Mouse (Mus musculus) heart, adult 2 months (tissue): ENCODE results near the gene Rpp40. TPM values are rescaled to one million over a fixed set of nuclear protein-coding genes. Genes with fewer than 3 reads are reported as not detected.
A peak's percentile ranks its signal among the peaks of the same experiment; 100 is the strongest.

Source experiments
- DNase-seq, 2 experiments: peaks; one replicate each; pipeline ENCODE4 v3.0.0; 2021
- H3K27ac ChIP-seq: fragments of 200-600 bp; 2 replicates; pipeline ENCODE4 v1.8.1; 2022
- H3K27me3 ChIP-seq: fragments of 200-500 bp; 2 replicates; pipeline ENCODE4 v1.6.1; 2012; ENCODE audit warnings: mild to moderate bottlenecking, low read length, inconsistent platforms, mixed read lengths; ENCODE audit not compliant: control insufficient read depth, insufficient read depth
- H3K36me3 ChIP-seq: fragments of 200-500 bp; 2 replicates; pipeline ENCODE4 v1.6.1; 2012; ENCODE audit warnings: low read length, inconsistent platforms; ENCODE audit not compliant: control insufficient read depth, insufficient read depth
- H3K4me1 ChIP-seq: fragments of 200-500 bp; 2 replicates; pipeline ENCODE4 v1.6.1; 2011; ENCODE audit warnings: low read length; ENCODE audit not compliant: control insufficient read depth, insufficient read depth
- H3K4me3 ChIP-seq: fragments of 200-600 bp; 2 replicates; pipeline ENCODE4 v1.8.1; 2022
- H3K79me2 ChIP-seq: fragments of 200-500 bp; replicated peaks from 2 replicates; pipeline ENCODE4 v1.6.1; 2012; ENCODE audit warnings: mild to moderate bottlenecking, inconsistent platforms, low read length, moderate library complexity, mixed read lengths; ENCODE audit not compliant: control insufficient read depth, insufficient read depth
- H3K9ac ChIP-seq: fragments of 200-500 bp; 2 replicates; pipeline ENCODE4 v1.6.1; 2012; ENCODE audit warnings: low read depth, mild to moderate bottlenecking, control low read depth, inconsistent platforms, low read length, mixed read lengths
- CTCF ChIP-seq: fragments of 200-600 bp; IDR thresholded peaks from 2 replicates; pipeline ENCODE4 v1.8.1; 2022; ENCODE audit warnings: antibody characterized with exemption, mild to moderate bottlenecking, moderate library complexity
- EP300 ChIP-seq: fragments of 200-500 bp; IDR thresholded peaks from 2 replicates; pipeline ENCODE4 v1.6.1; 2011; ENCODE audit warnings: low read depth, low read length, control low read depth; ENCODE audit not compliant: insufficient read depth
- POLR2A ChIP-seq: fragments of 200-500 bp; IDR thresholded peaks from 2 replicates; pipeline ENCODE4 v1.6.1; 2011; ENCODE audit warnings: mild to moderate bottlenecking, low read depth, low read length, control low read depth; ENCODE audit not compliant: insufficient read depth
- WGBS: fragments of 180-500 bp; shearing (Covaris S2); methylation state at CpG from one replicate; pipeline ENCODE4 v1.1.7; 2018; 5-methylcytosine and 5-hydroxymethylcytosine counted together
- intact Hi-C: fragments of 180-260 bp; cut with DNase I; formaldehyde crosslinking; loops from one replicate; pipeline ENCODE4 v1.15.1; 2025
- long read RNA-seq: library from polyadenylated mRNA; stranded (forward); transcript quantifications from one replicate; pipeline ENCODE4 v2.0.0, GENCODE M21; 2021
- polyA plus RNA-seq: library from polyadenylated mRNA; depleted of rRNA; stranded (reverse); fragments of >200 nt; gene quantifications from 2 replicates; pipeline ENCODE4 v1.2.3, GENCODE M21; 2012; rRNA removed
- total RNA-seq, 2 experiments: library from RNA; stranded (reverse); gene quantifications; 2 replicates each; pipeline ENCODE4 v1.2.3; 2021

The Rpp40 gene
- 1 to 10 TPM; 5.3 to 6.4 TPM for total RNA-seq
- 3.7 and 5.1 TPM in 2 replicates for polyA plus RNA-seq
- long read RNA-seq, full-length matches to known transcripts: 3 of 3 reads
- long read RNA-seq, partial matches to known transcripts: 0 of 3 reads
- long read RNA-seq, other reads (novel, unspliced or antisense): 0 of 3 reads

DNA sequence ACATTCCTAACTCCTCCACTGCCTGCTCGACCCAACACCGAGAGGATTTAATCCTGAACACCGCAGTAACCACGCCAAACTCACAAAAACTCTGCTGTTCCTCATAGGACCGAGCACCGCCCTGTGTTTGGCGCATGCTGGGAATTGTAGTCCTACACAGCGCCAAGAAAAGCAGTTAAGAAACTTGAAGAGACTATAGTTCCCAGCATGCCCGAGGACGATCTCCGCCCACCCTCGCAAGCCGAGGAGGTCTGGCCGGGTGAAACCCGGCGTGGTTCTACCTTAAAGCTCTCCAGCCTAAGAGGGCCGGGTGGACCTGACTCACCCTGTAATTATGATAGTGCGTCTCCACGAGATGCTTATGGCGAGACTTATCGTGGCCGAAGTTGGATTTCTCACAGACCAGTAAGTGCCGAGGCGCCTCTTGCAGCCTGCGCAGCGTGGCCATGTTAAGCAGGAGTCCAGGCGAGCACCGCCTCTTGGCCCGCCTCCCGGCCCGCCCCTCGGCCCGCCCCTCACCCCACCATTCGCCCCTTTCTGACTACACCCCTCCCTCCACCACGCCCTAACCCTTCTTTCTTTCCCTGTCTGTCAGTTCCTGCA lies at the start of gene Rpp40:
Gene Rpp40, minus strand, starts transcription at position 481 of the 603 bp plus-strand sequence.
- Histone ChIP-seq H3K9ac (peak within 1 kb of the TSS; percentile 74), H3K27me3 (no peaks in the 10 kb centered on the region), H3K4me1 (no peaks in the 10 kb centered on the region), H3K36me3 (no peaks in the 10 kb centered on the region), H3K4me3 (peak within 1 kb of the TSS; percentile 89), H3K79me2 (no peaks in the 10 kb centered on the region), H3K27ac (peak within 1 kb of the TSS; percentile 76)
- peak; percentile 92 to 95 for DNase-seq
- intact Hi-C loops: loop anchor here (5.0 kb wide), 2 partner anchors 124 to 164 kb away; no protein-coding TSS in a partner anchor
- TF ChIP-seq EP300: no peak
- TF ChIP-seq POLR2A: peak; percentile 66
- TF ChIP-seq CTCF: no peak
- WGBS: under 1% methylated on average over 35 of the region's 35 CpGs

DNA sequence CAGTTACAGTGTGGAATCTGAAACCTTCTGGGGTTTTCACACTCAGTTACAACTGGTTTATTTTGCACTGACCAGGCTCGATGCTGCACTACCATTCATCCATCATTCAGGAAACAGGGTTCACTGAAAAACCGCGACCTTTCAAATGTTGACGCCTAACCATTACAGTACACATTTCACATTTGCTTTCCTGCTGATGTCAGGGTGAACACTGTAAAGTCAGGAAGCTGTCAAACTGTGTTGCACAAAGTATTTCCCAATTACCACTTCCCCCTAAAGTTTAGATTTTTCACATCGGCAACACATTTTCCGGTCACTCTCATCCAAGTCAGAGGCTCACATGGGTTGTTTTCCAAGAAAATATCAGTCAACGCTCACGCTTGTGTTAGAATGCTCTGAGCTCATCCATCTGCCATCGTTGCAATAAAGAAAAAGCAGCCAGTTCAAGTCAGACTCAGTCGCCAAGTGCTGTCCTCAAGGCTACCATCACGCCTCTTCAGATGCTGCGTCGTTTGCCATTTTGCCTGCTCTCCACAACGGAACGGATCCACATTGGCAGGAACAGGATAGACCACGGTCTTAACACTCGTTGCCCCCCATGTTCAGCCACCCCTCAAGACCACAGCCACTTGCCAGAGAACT lies 43.8 kb upstream of the Rpp40 start:
- no peak for TF ChIP-seq CTCF
- no peak for TF ChIP-seq POLR2A
- no peak for TF ChIP-seq EP300
- no peaks in the 10 kb centered on the region for H3K79me2 ChIP-seq
- H3K27me3 ChIP-seq: no peaks in the 10 kb centered on the region
- H3K27ac ChIP-seq: no peak overlapping the region
- no peak overlapping the region for H3K9ac ChIP-seq
- no peak overlapping the region for H3K4me3 ChIP-seq
- no peaks in the 10 kb centered on the region; the same call in 1 of the 2 replicates for H3K4me1 ChIP-seq
- intact Hi-C loops: loop anchor here (5.0 kb wide), 1 partner anchor 63 kb away; no protein-coding TSS in a partner anchor
- 55% methylated on average over 17 of the region's 17 CpGs for WGBS
- no peaks in the 10 kb centered on the region for H3K36me3 ChIP-seq
- DNase-seq: no peak

DNA sequence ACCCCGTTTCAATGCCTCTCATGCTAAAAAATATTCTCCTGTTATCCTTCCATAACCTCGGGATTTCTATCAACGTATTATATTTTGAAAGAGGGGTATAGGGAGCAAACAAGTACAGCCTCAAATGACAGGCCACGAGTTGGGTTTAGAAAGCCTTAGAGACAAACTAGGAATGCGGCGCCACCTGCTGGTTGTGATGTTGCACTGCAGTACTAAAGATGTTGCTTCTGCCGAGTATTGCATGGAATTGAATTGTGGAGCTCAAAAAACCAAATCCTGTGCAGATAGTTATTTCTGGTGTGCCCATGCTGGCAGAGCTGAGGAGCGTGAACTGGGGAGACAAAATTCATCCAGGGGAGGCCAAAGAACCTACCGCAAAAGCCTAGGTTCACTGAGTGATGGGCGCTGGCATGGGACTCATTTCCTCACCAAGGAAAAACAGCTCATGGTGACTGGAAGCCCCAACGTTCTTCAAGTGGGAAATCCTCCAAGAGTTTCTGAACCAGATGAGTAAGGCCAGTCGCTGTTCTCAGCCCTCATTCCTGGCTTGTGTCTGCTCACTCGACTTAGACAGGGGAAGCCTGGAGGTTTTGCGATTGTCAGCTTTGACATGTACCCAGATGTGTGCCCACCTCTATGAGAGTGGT lies 41.3 kb upstream of the Rpp40 start:
- no peaks in the 10 kb centered on the region for H3K27me3 ChIP-seq
- DNase-seq: peak; percentile 58 to 81
- TF ChIP-seq POLR2A: no peak
- TF ChIP-seq EP300: peak; percentile 83
- TF ChIP-seq CTCF: peak; percentile 100; the same call in 1 of the 2 replicates
- H3K9ac ChIP-seq: no peak overlapping the region
- 19% methylated on average over 14 of the region's 14 CpGs for WGBS
- intact Hi-C loops: loop anchor here (1.0 to 5.0 kb wide), 4 partner anchors 60 to 917 kb away; no protein-coding TSS in a partner anchor
- no peaks in the 10 kb centered on the region for H3K36me3 ChIP-seq
- no peak overlapping the region for H3K27ac ChIP-seq
- H3K4me1 ChIP-seq: no peaks in the 10 kb centered on the region; the same call in 1 of the 2 replicates
- H3K79me2 ChIP-seq: no peaks in the 10 kb centered on the region
- H3K4me3 ChIP-seq: no peak overlapping the region

- intact Hi-C loops: loop anchor here (1.0 to 5.0 kb wide), 4 partner anchors 60 to 916 kb away; no protein-coding TSS in a partner anchor
- 70% methylated on average over 20 of the region's 20 CpGs for WGBS
- Histone ChIP-seq H3K4me1 (no peaks in the 10 kb centered on the region; the same call in 1 of the 2 replicates), H3K27ac (no peak overlapping the region), H3K9ac (no peak overlapping the region), H3K4me3 (no peak overlapping the region), H3K36me3 (no peaks in the 10 kb centered on the region), H3K79me2 (no peaks in the 10 kb centered on the region), H3K27me3 (no peaks in the 10 kb centered on the region)
- DNase-seq: no peak
- no peak for TF ChIP-seq POLR2A
- TF ChIP-seq CTCF: no peak
- no peak for TF ChIP-seq EP300
These were observed 40.6 kb upstream of the Rpp40 start for GRCm38 (mm10) chr13:35946659-35947353.

DNA sequence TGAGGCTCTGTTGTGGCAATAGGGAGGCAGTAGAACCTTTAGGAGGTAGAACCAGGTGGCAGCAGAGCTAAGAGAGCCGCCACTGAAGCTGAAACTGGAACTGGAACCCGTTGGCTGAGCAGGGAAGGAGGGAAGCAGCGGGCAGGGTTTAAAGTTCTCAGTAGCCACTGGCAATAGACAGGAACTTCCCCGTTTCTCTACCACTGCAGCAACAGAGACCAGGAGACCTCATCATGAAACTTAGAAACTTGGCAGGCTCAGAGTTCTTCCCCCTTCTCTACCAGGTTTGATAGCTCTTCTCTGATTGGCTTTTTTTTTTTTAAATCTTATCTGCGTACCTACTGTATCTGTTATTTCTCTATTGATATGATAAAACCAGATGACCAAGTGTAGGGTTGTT lies 34.8 kb upstream of the Rpp40 start:
- DNase-seq: no peak
- Histone ChIP-seq H3K4me1 (no peaks in the 10 kb centered on the region), H3K79me2 (no peaks in the 10 kb centered on the region), H3K4me3 (no peak overlapping the region), H3K27me3 (no peaks in the 10 kb centered on the region), H3K9ac (no peak overlapping the region), H3K27ac (no peak overlapping the region), H3K36me3 (no peaks in the 10 kb centered on the region)
- WGBS: 75% methylated on average over 5 of the region's 5 CpGs
- TF ChIP-seq EP300: no peak
- no peak for TF ChIP-seq POLR2A
- no peak for TF ChIP-seq CTCF
- intact Hi-C loops: no loop called here
